Mouse (Mus musculus): ENCODE data around the gene Cdc42ep1. TPM values are rescaled to one million over a fixed set of nuclear protein-coding genes. Genes with fewer than 3 reads are reported as not detected.

Gene Cdc42ep1
- total and polyA plus RNA-seq, 2 experiments from 2014 or later = 27.4 to 44.7 TPM

DNA sequence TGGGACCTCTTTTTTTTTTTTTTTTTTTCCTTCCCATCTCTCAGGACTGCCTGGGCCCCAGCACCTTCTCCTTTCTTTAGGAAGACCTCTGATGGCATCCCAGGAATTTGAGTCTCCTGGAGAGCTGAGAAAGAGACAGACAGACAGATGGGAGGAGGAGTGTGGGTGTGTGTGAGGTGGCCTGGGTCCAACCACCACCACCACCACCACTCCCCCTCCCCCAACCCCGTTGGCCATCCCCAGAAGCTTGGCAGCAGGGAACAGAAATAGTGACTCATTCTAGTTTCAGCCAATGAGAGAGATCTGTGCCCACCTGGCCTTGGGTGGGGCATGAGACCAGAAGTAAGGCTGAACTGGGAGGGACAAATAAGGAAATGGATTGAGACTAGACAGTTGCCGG is 35.8 kb upstream of the Cdc42ep1 start:
- 24% methylated on average over 2 of the region's 2 CpGs for WGBS
- Histone ChIP-seq H3K27me3 (ENCODE audit: control insufficient read depth, insufficient read depth, low read length) (no peaks in the 10 kb centered on the region), H3K4me1 (ENCODE audit: control insufficient read depth, insufficient read depth) (peaks cover 17% of the 10 kb centered on the region), H3K4me3 (ENCODE audit: low read depth, low read length) (no peak overlapping the region), H3K9me3 (replicated peaks; ENCODE audit: control insufficient read depth, low read length) (no peaks in the 10 kb centered on the region), H3K27ac (ENCODE audit: low read depth) (no peak overlapping the region), H3K36me3 (replicated peaks; ENCODE audit: control insufficient read depth, insufficient read depth, low read length) (no peaks in the 10 kb centered on the region), H3K4me2 (ENCODE audit: low read depth, low read length) (no peak overlapping the region), H3K9ac (replicated peaks; ENCODE audit: low read depth, low read length) (no peak overlapping the region)
- no peak for TF ChIP-seq EP300 (IDR thresholded peaks at IDR 0.05; ENCODE audit: low read depth)
- TF ChIP-seq CTCF (IDR thresholded peaks at IDR 0.05; ENCODE audit: low read depth) = no peak
- DNase-seq (ENCODE audit: low spot score) (no peak), ATAC-seq (ENCODE audit: insufficient read depth, low read depth) (no peak)

DNA sequence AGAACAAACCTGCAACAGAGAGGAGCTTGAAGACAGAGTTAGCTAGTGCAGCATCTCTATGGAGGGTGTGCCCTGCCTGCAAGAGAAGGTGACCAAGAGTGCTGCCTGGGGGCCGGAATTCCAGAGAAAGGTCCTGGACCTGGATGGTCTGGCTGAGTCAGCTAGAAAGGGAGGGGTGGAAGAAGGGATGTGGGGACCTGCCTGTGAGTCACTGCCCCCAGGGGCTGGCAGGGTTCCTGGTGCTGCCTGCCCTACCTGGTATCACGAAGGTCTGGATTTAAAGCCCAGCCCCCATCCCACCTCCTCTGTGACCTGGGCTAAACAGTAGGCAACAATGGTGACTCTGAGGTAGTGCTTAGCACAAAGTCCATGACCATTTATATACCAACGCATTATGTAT is 35.3 kb upstream of the Cdc42ep1 start:
- no peaks in the 10 kb centered on the region for H3K36me3 ChIP-seq (replicated peaks; ENCODE audit: control insufficient read depth, insufficient read depth, low read length)
- H3K27ac ChIP-seq (ENCODE audit: low read depth) = no peak overlapping the region
- H3K27me3 ChIP-seq (ENCODE audit: control insufficient read depth, insufficient read depth, low read length) = no peaks in the 10 kb centered on the region
- no peak overlapping the region for H3K9ac ChIP-seq (replicated peaks; ENCODE audit: low read depth, low read length)
- no peak for DNase-seq (ENCODE audit: low spot score)
- ATAC-seq (ENCODE audit: insufficient read depth, low read depth) = no peak
- no peak overlapping the region for H3K4me2 ChIP-seq (ENCODE audit: low read depth, low read length)
- H3K9me3 ChIP-seq (replicated peaks; ENCODE audit: control insufficient read depth, low read length) = no peaks in the 10 kb centered on the region
- H3K4me3 ChIP-seq (ENCODE audit: low read depth, low read length) = no peak overlapping the region
- TF ChIP-seq CTCF (IDR thresholded peaks at IDR 0.05; ENCODE audit: low read depth) (no peak), EP300 (IDR thresholded peaks at IDR 0.05; ENCODE audit: low read depth) (no peak)
- H3K4me1 ChIP-seq (ENCODE audit: control insufficient read depth, insufficient read depth) = peaks cover 15% of the 10 kb centered on the region
- WGBS = 72% methylated on average over 3 of the region's 3 CpGs

DNA sequence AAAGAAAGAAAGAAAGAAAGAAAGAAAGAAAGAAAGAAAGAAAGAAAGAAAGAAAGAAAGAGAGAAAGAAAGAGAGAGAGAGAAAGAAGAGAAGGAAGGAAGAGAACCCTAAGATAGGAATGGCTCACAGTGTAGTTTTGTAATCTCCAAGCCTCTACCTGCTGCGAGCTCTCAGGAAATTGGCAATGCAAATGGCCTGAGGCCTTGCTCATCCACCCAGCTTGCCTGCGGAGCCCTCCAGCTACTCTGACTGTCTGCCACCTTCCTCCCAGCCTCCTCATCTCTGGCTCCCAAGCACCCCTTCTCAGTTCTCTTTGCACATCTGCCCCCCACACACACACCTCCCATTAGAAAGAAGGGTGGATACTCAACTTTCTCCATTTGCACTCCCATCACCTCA is 33.4 kb upstream of the Cdc42ep1 start:
- WGBS = 95% methylated on average over 2 of the region's 2 CpGs
- ATAC-seq (ENCODE audit: insufficient read depth, low read depth) = no peak
- TF ChIP-seq EP300 (IDR thresholded peaks at IDR 0.05; ENCODE audit: low read depth) (no peak), CTCF (IDR thresholded peaks at IDR 0.05; ENCODE audit: low read depth) (no peak)

DNA sequence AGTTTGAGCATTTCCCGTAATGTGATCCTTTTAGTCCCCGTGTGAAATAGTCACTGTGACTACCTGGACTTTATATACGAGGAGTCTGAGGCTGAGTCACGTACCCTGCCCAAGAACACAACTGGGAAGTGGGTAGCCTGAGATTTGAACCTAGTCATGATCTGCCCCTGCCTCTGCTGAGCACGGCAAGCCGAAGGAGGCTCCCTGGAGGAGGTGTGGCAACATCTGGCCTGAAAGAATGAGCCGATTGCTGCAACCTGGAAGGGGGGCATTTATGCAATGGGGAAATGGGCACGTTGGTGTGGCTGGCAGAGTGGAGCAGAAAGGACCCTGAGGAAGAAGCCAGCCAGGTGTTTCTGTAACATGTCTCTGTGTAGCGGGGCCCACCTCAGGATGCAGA is 32.7 kb upstream of the Cdc42ep1 start:
- 38% methylated on average over 9 of the region's 9 CpGs for WGBS
- Histone ChIP-seq H3K27ac (ENCODE audit: low read depth) (no peak overlapping the region), H3K27me3 (ENCODE audit: control insufficient read depth, insufficient read depth, low read length) (no peaks in the 10 kb centered on the region), H3K9ac (replicated peaks; ENCODE audit: low read depth, low read length) (no peak overlapping the region), H3K36me3 (replicated peaks; ENCODE audit: control insufficient read depth, insufficient read depth, low read length) (no peaks in the 10 kb centered on the region), H3K4me2 (ENCODE audit: low read depth, low read length) (no peak overlapping the region), H3K9me3 (replicated peaks; ENCODE audit: control insufficient read depth, low read length) (no peaks in the 10 kb centered on the region), H3K4me3 (ENCODE audit: low read depth, low read length) (no peak overlapping the region), H3K4me1 (ENCODE audit: control insufficient read depth, insufficient read depth) (peaks cover 4% of the 10 kb centered on the region; the same call in 1 of the 2 replicates)
- DNase-seq (ENCODE audit: low spot score) (no peak), ATAC-seq (ENCODE audit: insufficient read depth, low read depth) (no peak)
- TF ChIP-seq CTCF (IDR thresholded peaks at IDR 0.05; ENCODE audit: low read depth) (no peak), EP300 (IDR thresholded peaks at IDR 0.05; ENCODE audit: low read depth) (no peak)

More for the DNA sequence above, 33.4 kb upstream of the Cdc42ep1 start:
- Histone ChIP-seq H3K4me3 (ENCODE audit: low read depth, low read length) (no peak overlapping the region), H3K27me3 (ENCODE audit: control insufficient read depth, insufficient read depth, low read length) (no peaks in the 10 kb centered on the region), H3K27ac (ENCODE audit: low read depth) (no peak overlapping the region), H3K9ac (replicated peaks; ENCODE audit: low read depth, low read length) (no peak overlapping the region), H3K4me1 (ENCODE audit: control insufficient read depth, insufficient read depth) (peaks cover 4% of the 10 kb centered on the region; the same call in 1 of the 2 replicates), H3K36me3 (replicated peaks; ENCODE audit: control insufficient read depth, insufficient read depth, low read length) (no peaks in the 10 kb centered on the region), H3K9me3 (replicated peaks; ENCODE audit: control insufficient read depth, low read length) (no peaks in the 10 kb centered on the region), H3K4me2 (ENCODE audit: low read depth, low read length) (no peak overlapping the region)
- no peak for DNase-seq (ENCODE audit: low spot score)

DNA sequence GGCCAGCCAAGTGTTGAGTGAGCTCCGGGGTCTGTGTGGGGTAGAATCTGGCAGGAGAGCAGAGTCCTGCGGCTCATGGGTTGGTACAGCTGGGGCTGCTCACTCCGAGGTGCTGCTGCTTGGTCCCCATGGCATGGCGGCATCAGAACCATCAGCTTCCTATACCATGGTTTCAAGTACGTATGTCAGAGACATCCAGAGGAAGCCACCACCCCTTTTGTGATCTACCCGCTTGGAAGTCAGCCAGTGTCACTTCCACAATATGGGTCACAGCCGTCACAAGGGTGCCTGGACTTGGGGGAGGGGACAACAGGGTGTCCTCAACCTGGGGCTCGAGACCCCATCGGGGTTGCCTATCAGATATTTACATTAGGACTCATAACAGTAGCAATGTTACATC is 32.3 kb upstream of the Cdc42ep1 start:
- H3K9ac ChIP-seq (replicated peaks; ENCODE audit: low read depth, low read length) = no peak overlapping the region
- H3K9me3 ChIP-seq (replicated peaks; ENCODE audit: control insufficient read depth, low read length) = no peaks in the 10 kb centered on the region
- WGBS = 36% methylated on average over 9 of the region's 9 CpGs
- no peak for ATAC-seq (ENCODE audit: insufficient read depth, low read depth)
- no peak overlapping the region for H3K27ac ChIP-seq (ENCODE audit: low read depth)
- H3K27me3 ChIP-seq (ENCODE audit: control insufficient read depth, insufficient read depth, low read length) = no peaks in the 10 kb centered on the region
- no peak overlapping the region for H3K4me2 ChIP-seq (ENCODE audit: low read depth, low read length)
- TF ChIP-seq CTCF (IDR thresholded peaks at IDR 0.05; ENCODE audit: low read depth) (no peak), EP300 (IDR thresholded peaks at IDR 0.05; ENCODE audit: low read depth) (no peak)
- peaks cover 6% of the 10 kb centered on the region for H3K4me1 ChIP-seq (ENCODE audit: control insufficient read depth, insufficient read depth)
- no peaks in the 10 kb centered on the region for H3K36me3 ChIP-seq (replicated peaks; ENCODE audit: control insufficient read depth, insufficient read depth, low read length)
- H3K4me3 ChIP-seq (ENCODE audit: low read depth, low read length) = no peak overlapping the region
- DNase-seq (ENCODE audit: low spot score) = no peak

DNA sequence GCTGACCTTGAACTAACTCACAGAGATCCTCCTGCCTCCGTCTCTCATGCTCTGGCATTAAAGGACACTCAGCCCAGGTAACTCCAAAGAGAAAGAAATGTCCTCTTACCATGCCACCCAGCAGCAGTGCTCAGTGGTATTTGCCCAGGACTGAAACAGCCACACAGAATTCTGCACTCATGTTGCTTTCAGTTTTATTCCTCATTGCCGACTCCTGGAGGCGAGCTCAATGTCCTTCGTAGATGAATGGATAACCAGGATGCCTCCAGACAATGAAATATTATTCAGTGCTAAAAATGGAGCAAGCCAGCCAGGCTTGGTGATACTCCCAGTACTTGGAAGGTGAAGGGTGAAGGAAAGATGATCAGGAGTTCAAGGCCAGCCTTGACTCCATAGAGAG is 28.8 kb upstream of the Cdc42ep1 start:
- Histone ChIP-seq H3K36me3 (replicated peaks; ENCODE audit: control insufficient read depth, insufficient read depth, low read length) (no peaks in the 10 kb centered on the region), H3K27ac (ENCODE audit: low read depth) (no peak overlapping the region), H3K4me2 (ENCODE audit: low read depth, low read length) (no peak overlapping the region), H3K4me3 (ENCODE audit: low read depth, low read length) (no peak overlapping the region), H3K27me3 (ENCODE audit: control insufficient read depth, insufficient read depth, low read length) (no peaks in the 10 kb centered on the region), H3K4me1 (ENCODE audit: control insufficient read depth, insufficient read depth) (peaks cover 7% of the 10 kb centered on the region), H3K9me3 (replicated peaks; ENCODE audit: control insufficient read depth, low read length) (no peaks in the 10 kb centered on the region), H3K9ac (replicated peaks; ENCODE audit: low read depth, low read length) (no peak overlapping the region)
- no peak for DNase-seq (ENCODE audit: low spot score)
- WGBS = 77% methylated on average over 4 of the region's 4 CpGs
- TF ChIP-seq CTCF (IDR thresholded peaks at IDR 0.05; ENCODE audit: low read depth) (no peak), EP300 (IDR thresholded peaks at IDR 0.05; ENCODE audit: low read depth) (no peak)
- ATAC-seq (ENCODE audit: insufficient read depth, low read depth) = no peak
